Mouse (Mus musculus): ENCODE results near the gene Ndufb4. TPM values are rescaled to one million over a fixed set of nuclear protein-coding genes. Genes with fewer than 3 reads are reported as not detected.

The Ndufb4 gene
- polyA plus RNA-seq, 1 experiment = 77.5 TPM

Other genes with a start within 250 kb of the Ndufb4 start
- gene Gtf2e1, start 114.7 kb downstream of the Ndufb4 start, polyA plus RNA-seq (2012; rRNA removed) = 14.0 and 15.5 TPM in 2 replicates
- gene Rabl3, start 114.6 kb downstream of the Ndufb4 start, polyA plus RNA-seq (2012; rRNA removed) = 8.4 TPM in 2 replicates
- gene Hgd, start 74.3 kb downstream of the Ndufb4 start, polyA plus RNA-seq (2012; rRNA removed) = 0.12 TPM in 1 of 2 replicates, not detected in the other
- gene Fstl1, start 122.4 kb upstream of the Ndufb4 start, polyA plus RNA-seq (2012; rRNA removed) = 18.1 and 23.0 TPM in 2 replicates
- gene Gm36028, start 206.7 kb upstream of the Ndufb4 start, polyA plus RNA-seq (2012; rRNA removed) = 0.36 and 0.38 TPM in 2 replicates
- gene Lrrc58, start 213.9 kb upstream of the Ndufb4 start, polyA plus RNA-seq (2012; rRNA removed) = 42.9 and 45.9 TPM in 2 replicates

Measured in frontal cortex, adult 2 months (tissue).